Mouse (Mus musculus) thymus, adult 2 months (tissue): Measurements from ENCODE around the gene Aqp3. TPM values are rescaled to one million over a fixed set of nuclear protein-coding genes. Genes with fewer than 3 reads are reported as not detected.

ENCODE experiments used
- DNase-seq: peaks from one replicate; pipeline ENCODE4 v3.0.0; 2021
- H3K27ac ChIP-seq: fragments of 200-500 bp; 2 replicates; pipeline ENCODE4 v1.5.1; 2012; ENCODE audit warnings: low read length, control low read depth; ENCODE audit not compliant: control insufficient read depth, insufficient read depth
- H3K27me3 ChIP-seq: fragments of 200-500 bp; 2 replicates; pipeline ENCODE4 v1.6.1; 2012; ENCODE audit warnings: mild to moderate bottlenecking, low read length, moderate library complexity, mixed read lengths; ENCODE audit not compliant: control insufficient read depth, insufficient read depth
- H3K36me3 ChIP-seq: fragments of 200-500 bp; 2 replicates; pipeline ENCODE4 v1.6.1; 2012; ENCODE audit warnings: mild to moderate bottlenecking, low read length, moderate library complexity; ENCODE audit not compliant: control insufficient read depth, insufficient read depth
- H3K4me1 ChIP-seq: fragments of 200-500 bp; replicated peaks from 2 replicates; pipeline ENCODE4 v1.6.1; 2012; ENCODE audit warnings: low read length; ENCODE audit not compliant: control insufficient read depth, insufficient read depth
- H3K4me3 ChIP-seq: fragments of 200-500 bp; 2 replicates; pipeline ENCODE4 v1.5.1; 2012; ENCODE audit warnings: mild to moderate bottlenecking, low read length, control low read depth, moderate library complexity; ENCODE audit not compliant: control insufficient read depth, insufficient read depth
- CTCF ChIP-seq: fragments of 200-500 bp; IDR thresholded peaks from 2 replicates; pipeline ENCODE4 v1.5.1; 2012; ENCODE audit warnings: mild to moderate bottlenecking, control low read depth, low read length, moderate library complexity, borderline replicate concordance; ENCODE audit not compliant: control insufficient read depth, poor library complexity, insufficient read depth; ENCODE audit errors: extremely low read depth
- POLR2A ChIP-seq: fragments of 200-500 bp; IDR thresholded peaks from 2 replicates; pipeline ENCODE4 v1.6.1; 2012; ENCODE audit warnings: mild to moderate bottlenecking, low read length, control low read depth, moderate library complexity; ENCODE audit not compliant: control insufficient read depth, poor library complexity, insufficient read depth; ENCODE audit errors: extremely low read depth
- WGBS: fragments of 180-500 bp; shearing (Covaris S2); methylation state at CpG from one replicate; pipeline ENCODE4 v1.1.7; 2018; 5-methylcytosine and 5-hydroxymethylcytosine counted together
- polyA plus RNA-seq: library from polyadenylated mRNA; depleted of rRNA; stranded (reverse); fragments of >200 nt; gene quantifications from 2 replicates; pipeline ENCODE4 v1.2.3, GENCODE M21; 2012

Aqp3 gene
- polyA plus RNA-seq, 1 experiment: 21.1 TPM

GRCm38 (mm10) chr4:41134935-41135710, 37.1 kb upstream of the Aqp3 start:
- H3K4me3 ChIP-seq: peak overlapping the region; percentile 98
- no peak for TF ChIP-seq POLR2A
- peak; percentile 35; the same call in 1 of the 2 replicates for TF ChIP-seq CTCF
- 1% methylated on average over 43 of the region's 70 CpGs for WGBS

GRCm38 (mm10) chr4:41133529-41134291, 35.7 kb upstream of the Aqp3 start:
- no peak overlapping the region for H3K27ac ChIP-seq
- no peak for TF ChIP-seq POLR2A
- no peak for TF ChIP-seq CTCF
- H3K4me3 ChIP-seq: no peak overlapping the region
- DNase-seq: no peak
- H3K36me3 ChIP-seq: no peaks in the 10 kb centered on the region
- 95% methylated on average over 6 of the region's 6 CpGs for WGBS
- peaks cover 6% of the 10 kb centered on the region for H3K4me1 ChIP-seq
- no peaks in the 10 kb centered on the region for H3K27me3 ChIP-seq

More at GRCm38 (mm10) chr4:41134935-41135710, 37.1 kb upstream of the Aqp3 start:
- no peaks in the 10 kb centered on the region for H3K27me3 ChIP-seq
- H3K36me3 ChIP-seq: no peaks in the 10 kb centered on the region
- peak overlapping the region; percentile 82 for H3K27ac ChIP-seq
- H3K4me1 ChIP-seq: peaks cover 6% of the 10 kb centered on the region
- peak; percentile 81 for DNase-seq

GRCm38 (mm10) chr4:41132471-41132870, 34.5 kb upstream of the Aqp3 start:
- Histone ChIP-seq H3K27me3 (no peaks in the 10 kb centered on the region), H3K4me3 (no peak overlapping the region), H3K36me3 (no peaks in the 10 kb centered on the region), H3K4me1 (peaks cover 6% of the 10 kb centered on the region), H3K27ac (no peak overlapping the region)
- WGBS: 87% methylated on average over 6 of the region's 6 CpGs
- TF ChIP-seq POLR2A (no peak), CTCF (no peak)
- no peak for DNase-seq

- DNase-seq: no peak
- 96% methylated on average over 3 of the region's 3 CpGs for WGBS
- no peaks in the 10 kb centered on the region for H3K36me3 ChIP-seq
- no peak overlapping the region for H3K4me3 ChIP-seq
- H3K27me3 ChIP-seq: no peaks in the 10 kb centered on the region
- no peak overlapping the region for H3K27ac ChIP-seq
- peaks cover 5% of the 10 kb centered on the region for H3K4me1 ChIP-seq
- no peak for TF ChIP-seq POLR2A
- TF ChIP-seq CTCF: no peak
Observed at GRCm38 (mm10) chr4:41129836-41130235, 31.9 kb upstream of the Aqp3 start.

- DNase-seq: peak; percentile 72
- Histone ChIP-seq H3K36me3 (no peaks in the 10 kb centered on the region), H3K27ac (no peak overlapping the region), H3K27me3 (no peaks in the 10 kb centered on the region), H3K4me3 (no peak overlapping the region), H3K4me1 (peaks cover under 1% of the 10 kb centered on the region; the same call in 1 of the 2 replicates)
- no peak for TF ChIP-seq POLR2A
- TF ChIP-seq CTCF: no peak
- 5% methylated on average over 2 of the region's 2 CpGs for WGBS
Observed at GRCm38 (mm10) chr4:41129406-41129805, 31.4 kb upstream of the Aqp3 start.

- DNase-seq: peak; percentile 97
- H3K36me3 ChIP-seq: peaks cover 3% of the 10 kb centered on the region; the same call in 1 of the 2 replicates
- TF ChIP-seq POLR2A: peak; percentile 27; the same call in 1 of the 2 replicates
- TF ChIP-seq CTCF: peak; percentile 69; the same call in 1 of the 2 replicates
- H3K4me3 ChIP-seq: peak within 1 kb of the TSS; percentile 49
- no peaks in the 10 kb centered on the region for H3K27me3 ChIP-seq
- H3K27ac ChIP-seq: no peak within 1 kb of the TSS
- 0% methylated on average over 29 of the region's 29 CpGs for WGBS
- H3K4me1 ChIP-seq: no peaks in the 10 kb centered on the region
Observed at GRCm38 (mm10) chr4:41124180-41124951, 26.4 kb upstream of the Aqp3 start, which contains the start of gene Nol6. Nol6 (minus strand) TSS chr4:41124455.
